Mouse (Mus musculus): ENCODE data around the gene Fam118b. TPM values are rescaled to one million over a fixed set of nuclear protein-coding genes. Genes with fewer than 3 reads are reported as not detected.

Fam118b gene
- polyA plus RNA-seq, 1 experiment from 2014 or later: 69.3 TPM

DNA sequence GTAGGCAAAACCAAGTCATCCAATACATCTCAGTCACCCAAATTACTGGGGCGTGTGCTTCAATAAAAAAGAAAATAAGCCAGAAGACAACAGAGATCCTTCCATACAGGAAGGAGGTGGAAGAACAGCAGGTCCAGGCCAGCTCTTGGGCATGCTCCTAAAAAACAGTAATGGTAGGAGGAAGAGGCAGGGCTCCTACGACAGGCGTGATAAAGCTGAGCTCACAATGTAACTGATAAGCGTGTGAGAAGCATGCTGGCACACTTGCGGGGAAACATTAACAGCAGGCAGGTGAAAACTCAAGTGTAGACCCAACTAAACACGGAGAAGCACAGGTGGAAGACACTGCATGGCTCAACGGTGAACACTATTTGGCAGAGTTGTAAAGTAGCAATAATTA is 10.2 kb downstream of the Fam118b start:
- ATAC-seq (ENCODE audit: low FRiP score, low read depth): no peak
- Histone ChIP-seq H3K27me3 (no peaks in the 10 kb centered on the region), H3K9me3 (no peaks in the 10 kb centered on the region), H3K36me3 (0 out of 2 replicates have a peak, but pooled peaks cover 3% of the 10 kb centered on the region), H3K4me3 (no peak overlapping the region), H3K9ac (replicated peaks) (no peak overlapping the region), H3K4me1 (no peaks in the 10 kb centered on the region), H3K4me2 (replicated peaks) (no peak overlapping the region), H3K27ac (replicated peaks) (no peak overlapping the region)
- 94% methylated on average over 7 of the region's 7 CpGs for WGBS

DNA sequence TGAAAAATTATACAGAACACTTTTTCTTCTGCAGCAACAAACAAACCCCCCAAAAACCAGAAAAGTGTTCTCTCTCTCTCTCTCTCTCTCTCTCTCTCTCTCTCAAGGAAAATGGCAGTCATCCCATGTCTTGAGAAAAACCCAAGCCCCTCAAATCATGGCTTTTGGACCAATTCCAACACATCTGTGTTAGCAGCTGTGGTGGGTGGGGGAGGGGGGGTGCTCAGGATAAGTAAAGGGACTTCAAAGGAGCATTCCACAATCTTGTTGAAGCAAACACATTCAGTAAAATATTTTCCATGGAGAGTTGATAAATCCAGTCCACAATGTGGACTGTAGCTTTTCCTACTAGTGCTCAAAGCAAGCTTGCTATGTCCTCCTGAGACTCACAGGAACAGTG is 18.1 kb downstream of the Fam118b start:
- ATAC-seq (ENCODE audit: low FRiP score, low read depth): no peak
- H3K4me2 ChIP-seq (replicated peaks): no peak overlapping the region
- H3K27ac ChIP-seq (replicated peaks): no peak overlapping the region
- no peaks in the 10 kb centered on the region for H3K9me3 ChIP-seq
- no peak overlapping the region for H3K4me3 ChIP-seq
- H3K9ac ChIP-seq (replicated peaks): no peak overlapping the region
- no peaks in the 10 kb centered on the region for H3K4me1 ChIP-seq
- H3K27me3 ChIP-seq: no peaks in the 10 kb centered on the region
- H3K36me3 ChIP-seq: no peaks in the 10 kb centered on the region

DNA sequence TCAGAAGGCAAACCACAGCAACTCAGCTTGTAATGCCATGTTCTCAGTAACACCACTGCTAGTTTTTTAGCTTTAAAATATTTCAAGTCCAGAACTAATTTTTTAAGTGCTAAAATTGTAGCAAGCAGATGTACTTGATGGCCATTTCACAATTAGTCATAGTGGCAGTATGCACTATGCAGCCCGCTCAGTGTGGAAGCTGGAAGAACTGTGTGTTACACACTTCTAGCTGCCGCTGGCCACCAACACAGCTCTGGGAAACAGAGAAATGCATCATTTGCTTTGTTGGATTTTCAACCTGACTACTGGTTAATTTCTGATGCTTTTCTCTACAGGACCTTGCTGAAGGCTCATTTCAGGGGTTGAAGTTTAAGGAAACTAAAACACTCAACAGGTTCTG is 20.2 kb downstream of the Fam118b start:
- H3K9ac ChIP-seq (replicated peaks): no peak overlapping the region
- 99% methylated on average over 2 of the region's 2 CpGs for WGBS
- no peak overlapping the region for H3K4me2 ChIP-seq (replicated peaks)
- H3K9me3 ChIP-seq: no peaks in the 10 kb centered on the region
- no peaks in the 10 kb centered on the region for H3K27me3 ChIP-seq
- ATAC-seq (ENCODE audit: low FRiP score, low read depth): no peak
- H3K4me3 ChIP-seq: no peak overlapping the region
- H3K27ac ChIP-seq (replicated peaks): no peak overlapping the region
- no peaks in the 10 kb centered on the region for H3K4me1 ChIP-seq
- 0 out of 2 replicates have a peak, but pooled peaks cover 4% of the 10 kb centered on the region for H3K36me3 ChIP-seq

DNA sequence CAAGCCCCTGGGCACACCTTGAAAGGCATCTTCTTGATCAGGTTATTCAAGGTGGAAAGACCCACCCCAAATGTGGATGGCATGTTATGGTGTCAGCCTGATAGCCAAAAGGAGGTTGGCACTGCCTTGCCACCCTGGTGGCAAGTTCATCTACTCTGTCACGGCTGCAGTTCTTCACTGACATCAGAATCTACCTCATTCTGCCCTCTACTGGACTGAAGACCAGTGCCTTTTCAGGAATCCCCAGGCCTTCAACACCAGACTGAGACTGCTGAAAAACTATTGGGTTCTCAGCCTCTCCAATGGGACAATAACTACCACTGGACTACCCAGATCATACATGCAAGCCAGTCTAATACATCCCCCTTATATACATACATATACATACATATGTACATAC is 27.9 kb downstream of the Fam118b start:
- 95% methylated on average over 1 of the region's 1 CpGs for WGBS
- H3K4me3 ChIP-seq: no peak overlapping the region
- H3K9me3 ChIP-seq: no peaks in the 10 kb centered on the region
- H3K9ac ChIP-seq (replicated peaks): no peak overlapping the region
- H3K4me2 ChIP-seq (replicated peaks): no peak overlapping the region
- H3K36me3 ChIP-seq: peaks cover 12% of the 10 kb centered on the region
- no peak overlapping the region for H3K27ac ChIP-seq (replicated peaks)
- no peak for ATAC-seq (ENCODE audit: low FRiP score, low read depth)
- no peaks in the 10 kb centered on the region for H3K27me3 ChIP-seq
- H3K4me1 ChIP-seq: no peaks in the 10 kb centered on the region

DNA sequence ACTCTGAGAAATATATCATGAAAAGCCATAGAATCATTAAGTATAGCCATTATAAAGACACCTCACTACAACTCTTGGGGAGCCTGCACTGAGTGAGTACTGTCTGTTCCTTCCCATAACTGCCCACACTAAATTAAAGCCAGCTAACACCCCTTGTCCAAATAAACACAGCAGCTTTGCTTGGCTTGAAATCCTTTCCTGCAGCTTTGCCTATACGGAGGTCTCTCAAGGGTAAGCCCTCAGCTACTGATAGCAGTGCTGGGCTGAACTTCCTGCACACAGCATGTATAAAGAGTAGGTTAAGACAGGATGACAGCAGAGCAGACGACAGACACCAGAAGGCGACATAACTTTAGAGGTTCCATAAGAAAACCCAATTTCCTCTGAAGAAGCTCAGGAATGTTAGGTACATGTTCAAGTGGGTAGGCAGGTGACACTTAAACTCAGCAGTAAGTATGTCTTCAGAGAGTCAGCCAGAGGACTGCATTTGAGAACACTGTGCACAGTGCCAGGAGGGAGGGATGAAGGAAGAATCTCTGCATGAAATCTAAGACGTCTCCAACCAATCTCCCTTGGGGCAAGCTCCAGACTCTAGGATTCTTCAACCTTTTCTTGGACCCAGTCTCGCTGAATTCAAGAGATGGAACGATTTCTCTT is 28.6 kb downstream of the Fam118b start:
- Histone ChIP-seq H3K4me3 (no peak overlapping the region), H3K27ac (replicated peaks) (no peak overlapping the region), H3K27me3 (no peaks in the 10 kb centered on the region), H3K9me3 (no peaks in the 10 kb centered on the region), H3K4me1 (no peaks in the 10 kb centered on the region), H3K9ac (replicated peaks) (no peak overlapping the region), H3K4me2 (replicated peaks) (no peak overlapping the region), H3K36me3 (peaks cover 17% of the 10 kb centered on the region)
- WGBS: 85% methylated on average over 6 of the region's 6 CpGs
- ATAC-seq (ENCODE audit: low FRiP score, low read depth): no peak

DNA sequence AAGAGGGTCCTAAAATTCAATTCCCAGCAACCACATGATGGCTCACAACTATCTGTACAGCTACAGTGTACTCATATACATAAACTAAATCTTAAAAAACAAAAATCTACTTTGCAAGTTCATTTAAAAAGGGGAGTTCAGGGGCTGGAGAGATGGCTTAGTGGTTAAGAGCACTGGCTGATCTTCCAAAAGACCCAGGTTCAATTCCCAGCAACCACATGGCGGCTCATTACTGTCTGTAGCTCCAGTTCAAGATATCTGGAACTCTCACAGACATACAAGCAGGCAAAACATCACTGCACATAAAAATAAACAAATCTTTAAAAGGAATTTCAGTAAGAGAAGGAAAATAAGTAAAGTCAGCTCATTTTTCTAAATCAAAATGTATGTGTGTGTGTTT is 29.2 kb downstream of the Fam118b start:
- Histone ChIP-seq H3K9me3 (no peaks in the 10 kb centered on the region), H3K4me2 (replicated peaks) (no peak overlapping the region), H3K4me1 (no peaks in the 10 kb centered on the region), H3K27me3 (no peaks in the 10 kb centered on the region), H3K4me3 (no peak overlapping the region), H3K27ac (replicated peaks) (no peak overlapping the region), H3K9ac (replicated peaks) (no peak overlapping the region), H3K36me3 (peaks cover 20% of the 10 kb centered on the region)
- no peak for ATAC-seq (ENCODE audit: low FRiP score, low read depth)
- 90% methylated on average over 1 of the region's 1 CpGs for WGBS

DNA sequence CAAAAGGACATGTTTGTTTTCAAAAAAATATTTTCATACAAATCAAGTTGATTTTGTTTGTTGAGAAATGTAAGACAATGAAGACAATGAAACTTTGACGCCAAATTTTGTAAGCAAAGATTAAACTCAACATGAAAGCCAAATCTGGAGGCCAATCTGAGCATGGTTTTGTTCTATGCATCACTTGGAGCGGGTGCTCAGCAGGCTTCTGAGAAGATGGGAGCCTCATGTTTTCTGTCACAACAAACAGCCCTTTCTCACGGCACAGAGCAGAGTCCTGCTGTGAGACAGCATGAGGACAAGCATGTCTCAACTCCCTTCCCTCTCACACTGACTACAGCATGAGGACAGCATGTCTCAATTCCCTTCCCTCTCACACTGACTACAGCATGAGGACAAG is 31.6 kb downstream of the Fam118b start:
- no peaks in the 10 kb centered on the region for H3K9me3 ChIP-seq
- WGBS: 61% methylated on average over 3 of the region's 3 CpGs
- H3K4me3 ChIP-seq: no peak overlapping the region
- no peaks in the 10 kb centered on the region for H3K27me3 ChIP-seq
- peaks cover 38% of the 10 kb centered on the region for H3K36me3 ChIP-seq
- no peak overlapping the region for H3K4me2 ChIP-seq (replicated peaks)
- H3K9ac ChIP-seq (replicated peaks): no peak overlapping the region
- H3K27ac ChIP-seq (replicated peaks): no peak overlapping the region
- no peaks in the 10 kb centered on the region for H3K4me1 ChIP-seq
- no peak for ATAC-seq (ENCODE audit: low FRiP score, low read depth)

DNA sequence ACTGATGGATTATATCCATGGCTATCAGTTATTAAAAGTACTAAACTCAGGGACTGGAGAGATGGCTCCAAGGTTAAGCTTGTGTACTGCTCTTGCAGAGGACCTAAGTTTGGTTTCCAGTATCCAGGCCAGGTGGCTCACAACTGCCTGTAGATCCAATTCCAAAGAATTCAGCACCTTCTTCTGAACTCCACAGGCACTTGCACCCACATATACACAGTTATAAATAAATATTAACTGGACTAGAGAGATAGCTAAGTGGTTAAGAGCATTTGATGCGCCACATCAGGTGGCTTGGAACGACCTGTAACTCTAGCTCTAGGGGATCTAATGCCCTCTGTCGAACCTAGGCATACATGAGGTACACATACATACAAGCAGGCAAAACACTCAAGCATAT is 38.9 kb downstream of the Fam118b start:
- WGBS: 92% methylated on average over 3 of the region's 3 CpGs
- ATAC-seq (ENCODE audit: low FRiP score, low read depth): no peak
- H3K27me3 ChIP-seq: no peaks in the 10 kb centered on the region
- no peaks in the 10 kb centered on the region for H3K4me1 ChIP-seq
- peaks cover 40% of the 10 kb centered on the region for H3K36me3 ChIP-seq
- H3K27ac ChIP-seq (replicated peaks): no peak overlapping the region
- no peaks in the 10 kb centered on the region for H3K9me3 ChIP-seq
- no peak overlapping the region for H3K4me3 ChIP-seq
- H3K9ac ChIP-seq (replicated peaks): no peak overlapping the region
- H3K4me2 ChIP-seq (replicated peaks): no peak overlapping the region

DNA sequence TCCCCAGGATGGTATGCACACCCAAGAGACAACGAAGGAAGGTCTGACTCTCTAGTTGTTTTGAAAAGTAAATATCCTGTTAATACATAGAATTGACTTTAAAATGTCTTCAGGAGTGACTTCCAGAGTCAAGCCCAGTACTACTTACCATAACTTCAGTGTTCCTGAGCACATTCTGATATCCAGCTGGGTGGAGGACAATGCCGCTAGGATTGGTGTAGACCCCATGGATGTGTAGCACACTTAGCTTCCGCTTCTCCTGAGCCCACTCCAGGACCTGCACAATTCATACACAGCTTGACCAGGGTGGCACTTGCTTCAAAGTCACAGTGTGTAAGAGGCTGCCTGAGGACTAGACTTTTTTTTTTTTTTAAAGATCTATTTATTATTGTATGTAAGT is 44.1 kb downstream of the Fam118b start:
- Histone ChIP-seq H3K4me1 (no peaks in the 10 kb centered on the region), H3K36me3 (peaks cover 60% of the 10 kb centered on the region), H3K9me3 (no peaks in the 10 kb centered on the region), H3K27ac (replicated peaks) (no peak overlapping the region), H3K27me3 (no peaks in the 10 kb centered on the region), H3K9ac (replicated peaks) (no peak overlapping the region), H3K4me2 (replicated peaks) (no peak overlapping the region), H3K4me3 (no peak overlapping the region)
- 97% methylated on average over 3 of the region's 3 CpGs for WGBS
- ATAC-seq (ENCODE audit: low FRiP score, low read depth): no peak

DNA sequence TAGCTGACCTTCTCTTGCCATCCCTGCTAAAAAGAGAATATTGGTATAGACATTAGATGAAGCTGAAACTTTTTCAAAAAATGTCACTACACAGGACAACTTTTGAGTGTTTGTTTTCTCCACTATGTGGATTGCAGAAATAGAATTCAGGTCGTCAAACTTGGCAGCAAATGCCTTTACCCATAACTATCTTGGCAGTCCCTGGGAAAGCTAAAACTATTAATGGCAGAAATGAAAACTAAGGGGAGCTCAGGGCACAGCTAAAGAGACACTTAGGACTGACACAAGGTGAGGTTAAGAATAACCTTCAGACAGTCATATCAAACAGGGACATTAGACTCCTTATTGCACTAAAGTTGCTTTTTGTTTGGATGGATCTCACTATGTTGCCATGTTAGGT is 49.6 kb downstream of the Fam118b start:
- Histone ChIP-seq H3K36me3 (peaks cover 87% of the 10 kb centered on the region), H3K9ac (replicated peaks) (no peak overlapping the region), H3K4me2 (replicated peaks) (no peak overlapping the region), H3K9me3 (no peaks in the 10 kb centered on the region), H3K4me3 (no peak overlapping the region), H3K27ac (replicated peaks) (no peak overlapping the region), H3K27me3 (no peaks in the 10 kb centered on the region), H3K4me1 (no peaks in the 10 kb centered on the region)
- ATAC-seq (ENCODE audit: low FRiP score, low read depth): no peak
- 87% methylated on average over 1 of the region's 1 CpGs for WGBS

DNA sequence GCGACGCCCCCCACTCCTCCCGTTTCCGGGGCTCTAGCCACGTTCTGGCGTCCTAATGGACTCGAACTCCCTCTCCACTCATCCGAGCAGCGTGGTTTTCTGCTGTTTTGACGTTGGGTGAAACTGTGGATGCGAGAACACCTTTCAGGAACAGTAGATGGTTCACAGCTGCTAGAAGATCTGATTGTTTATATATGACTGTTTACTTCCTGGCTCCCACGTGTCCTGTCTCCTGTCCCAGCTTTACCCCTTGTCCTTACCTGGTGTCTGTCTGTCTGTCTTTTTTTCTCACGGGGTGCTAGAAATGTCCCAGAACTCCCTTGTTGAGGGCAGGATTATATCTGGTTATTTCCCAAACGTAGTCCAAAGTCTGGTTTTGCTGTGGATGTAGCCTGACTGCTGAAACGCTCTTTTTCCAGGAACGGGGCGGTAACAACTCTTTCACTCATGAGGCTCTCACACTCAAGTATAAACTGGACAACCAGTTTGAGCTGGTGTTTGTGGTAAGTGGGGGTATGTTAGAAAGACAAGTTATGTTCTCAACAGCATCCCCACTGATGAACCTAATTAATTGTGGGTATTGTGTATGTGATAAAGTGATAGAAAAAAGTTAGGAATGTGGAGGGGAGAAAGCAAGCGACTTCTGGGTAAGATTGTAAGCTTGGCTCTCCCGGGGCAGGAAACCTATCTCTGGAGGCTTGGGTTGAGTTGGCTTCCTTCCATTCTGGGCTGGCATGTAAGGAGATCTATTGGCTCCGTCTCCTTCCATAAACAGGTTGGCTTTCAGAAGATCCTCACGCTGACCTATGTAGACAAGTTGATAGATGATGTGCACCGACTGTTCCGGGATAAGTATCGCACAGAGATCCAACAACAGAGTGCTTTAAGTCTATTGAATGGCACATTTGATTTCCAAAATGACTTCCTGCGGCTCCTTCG is 55.8 kb downstream of the Fam118b start:
- ATAC-seq (ENCODE audit: low FRiP score, low read depth): no peak
- WGBS: 38% methylated on average over 26 of the region's 26 CpGs

More for the DNA sequence above, 55.8 kb downstream of the Fam118b start:
- peak overlapping the region; percentile 87 for H3K4me3 ChIP-seq
- H3K27me3 ChIP-seq: no peaks in the 10 kb centered on the region
- peak overlapping the region; percentile 80 for H3K9ac ChIP-seq (replicated peaks)
- peaks cover 16% of the 10 kb centered on the region for H3K4me1 ChIP-seq
- no peaks in the 10 kb centered on the region for H3K9me3 ChIP-seq
- peak overlapping the region; percentile 58; the same call in 1 of the 2 replicates for H3K27ac ChIP-seq (replicated peaks)
- H3K36me3 ChIP-seq: peaks cover 57% of the 10 kb centered on the region
- H3K4me2 ChIP-seq (replicated peaks): peak overlapping the region; percentile 91
